Mouse (Mus musculus) heart, postnatal 0 days (tissue): ENCODE measurements at regions not wholly inside any gene's neighbourhood (a gene's known extent, or its start where the extent isn't known, plus 50 kb on each side); places are given as distances from the start of the nearest gene placed in this dataset.

ENCODE experiments used
- CTCF ChIP-seq: IDR thresholded peaks from 2 replicates; pipeline ENCODE4 v1.5.1; 2016; ENCODE audit warnings: antibody characterized with exemption, control low read depth, low read depth
- EP300 ChIP-seq: IDR thresholded peaks from 2 replicates; pipeline ENCODE4 v1.6.1; 2016; ENCODE audit warnings: antibody characterized with exemption, low read depth

- TF ChIP-seq EP300 = no peak
- TF ChIP-seq CTCF = no peak
These were observed 181.5 kb upstream of the Zfp703 start for GRCm38 (mm10) chr8:26795616-26796015.
